In genomic region chr15:79752742-79753419, GRCm38 (mm10) we compare ENCODE assay signal across 7 mouse cellular contexts. TPM values are rescaled to one million over a fixed set of nuclear protein-coding genes. Genes with fewer than 3 reads are reported as not detected.
A peak's percentile ranks its signal among the peaks of the same experiment; 100 is the strongest.
DNase-seq lines count a peak whose midpoint lies in the region; ATAC-seq and TF ChIP-seq lines count a peak whose summit lies in the region.

No protein-coding gene starts in this region.

- no peak overlapping the region for H3K4me3 ChIP-seq in forebrain, postnatal 0 days (ENCODE audit: low read depth, low read length)
- H3K4me3 ChIP-seq in midbrain, embryonic 14.5 days (replicated peaks; ENCODE audit: low read depth, low read length) = no peak overlapping the region

- 22% methylated on average over 11 of the region's 11 CpGs for WGBS in forebrain, postnatal 0 days
- WGBS in midbrain, embryonic 14.5 days = 25% methylated on average over 11 of the region's 11 CpGs

- no peak overlapping the region for H3K9ac ChIP-seq in forebrain, postnatal 0 days
- no peak overlapping the region for H3K9ac ChIP-seq in midbrain, embryonic 14.5 days (replicated peaks; ENCODE audit: low read length)

- intact Hi-C loops in left cerebral cortex, postnatal 4 days (cut with DNase I) = loop anchor here (10.0 kb wide), 1 partner anchor 162 kb away; no protein-coding TSS in a partner anchor

- H3K4me2 ChIP-seq in forebrain, postnatal 0 days (ENCODE audit: low read depth) = no peak overlapping the region
- H3K4me2 ChIP-seq in midbrain, embryonic 14.5 days (ENCODE audit: low read length) = no peak overlapping the region

- no peak overlapping the region for H3K27ac ChIP-seq in forebrain, postnatal 0 days (ENCODE audit: low read depth, low read length)
- no peak overlapping the region for H3K27ac ChIP-seq in midbrain, embryonic 14.5 days (replicated peaks; ENCODE audit: low read depth, low read length)

- H3K4me1 ChIP-seq in forebrain, postnatal 0 days (ENCODE audit: insufficient read depth) = no peaks in the 10 kb centered on the region
- H3K4me1 ChIP-seq in midbrain, embryonic 14.5 days (ENCODE audit: control insufficient read depth, insufficient read depth, low read length) = peaks cover 6% of the 10 kb centered on the region; the same call in 1 of the 2 replicates

- no peaks in the 10 kb centered on the region for H3K9me3 ChIP-seq in forebrain, postnatal 0 days (ENCODE audit: low read length)
- H3K9me3 ChIP-seq in midbrain, embryonic 14.5 days (ENCODE audit: control insufficient read depth, low read length) = no peaks in the 10 kb centered on the region

- TF ChIP-seq CTCF in forebrain, postnatal 0 days (IDR thresholded peaks at IDR 0.05; ENCODE audit: low read depth) = peak; percentile 100

- peak; percentile 91 for DNase-seq in NIH3T3 (ENCODE audit: low read depth)
- DNase-seq in cerebellum, adult 18-20 months = peak; percentile 79 to 88
- DNase-seq in forebrain, postnatal 0 days = peak; percentile 81
- peak; percentile 78 for DNase-seq in induced T-regulatory cell, adult 2 months (ENCODE audit: low read depth)
- DNase-seq in left cerebral cortex, postnatal 4 days = peak; percentile 72
- peak; percentile 84 for DNase-seq in midbrain, embryonic 14.5 days
- peak; percentile 57 for DNase-seq in spleen, adult 12 weeks (ENCODE audit: low spot score)

- H3K36me3 ChIP-seq in forebrain, postnatal 0 days (ENCODE audit: insufficient read depth) = no peaks in the 10 kb centered on the region
- H3K36me3 ChIP-seq in midbrain, embryonic 14.5 days (ENCODE audit: control insufficient read depth, insufficient read depth, low read length) = no peaks in the 10 kb centered on the region; the same call in 1 of the 2 replicates

- peak; percentile 70; the same call in 1 of the 2 replicates for ATAC-seq in forebrain, postnatal 0 days
- ATAC-seq in midbrain, embryonic 14.5 days (ENCODE audit: low FRiP score, low TSS enrichment) = peak; percentile 58; the same call in 1 of the 2 replicates

- no peaks in the 10 kb centered on the region for H3K27me3 ChIP-seq in forebrain, postnatal 0 days (ENCODE audit: insufficient read depth, low read length)
- no peaks in the 10 kb centered on the region for H3K27me3 ChIP-seq in midbrain, embryonic 14.5 days (ENCODE audit: control insufficient read depth, insufficient read depth, low read length)

RNA-seq across cellular contexts. Expression of gene Sun2, which starts 10.5 kb away (rescaled TPM):
- total RNA-seq in forebrain, postnatal 0 days (2014; rRNA removed) = 43.0 and 56.4 TPM in 2 replicates
- 2.3 and 3.7 TPM in 2 replicates for polyA plus RNA-seq in forebrain, postnatal 0 days (2015; fragmentation: Nextera tagmentation; extraction: Ambion mirVana)
- 10 to 100 TPM; 27.0 to 29.4 TPM for total RNA-seq in left cerebral cortex, postnatal 4 days (2021)
- 7.2 and 7.8 TPM in 2 replicates for polyA plus RNA-seq in midbrain, embryonic 14.5 days (2014; fragmentation: Nextera tagmentation; extraction: Ambion mirVana)

RNA-seq across cellular contexts. Expression of gene Dnal4, which starts 24.8 kb away (rescaled TPM):
- total RNA-seq in forebrain, postnatal 0 days (2014; rRNA removed) = 58.3 and 59.2 TPM in 2 replicates
- 81.5 and 94.5 TPM in 2 replicates for polyA plus RNA-seq in forebrain, postnatal 0 days (2015; fragmentation: Nextera tagmentation; extraction: Ambion mirVana)
- total RNA-seq in left cerebral cortex, postnatal 4 days (2021) = 10 to 100 TPM; 30.4 to 34.4 TPM
- polyA plus RNA-seq in midbrain, embryonic 14.5 days (2014; fragmentation: Nextera tagmentation; extraction: Ambion mirVana) = 77.8 and 83.8 TPM in 2 replicates

RNA-seq across cellular contexts. Expression of gene Nptxr, which starts 51.7 kb away (rescaled TPM):
- total RNA-seq in forebrain, postnatal 0 days (2014; rRNA removed) = 129 and 184 TPM in 2 replicates
- 41.9 and 87.3 TPM in 2 replicates for polyA plus RNA-seq in forebrain, postnatal 0 days (2015; fragmentation: Nextera tagmentation; extraction: Ambion mirVana)
- total RNA-seq in left cerebral cortex, postnatal 4 days (2021) = 100 to 1,000 TPM; 240 to 277 TPM
- 17.8 and 42.5 TPM in 2 replicates for polyA plus RNA-seq in midbrain, embryonic 14.5 days (2014; fragmentation: Nextera tagmentation; extraction: Ambion mirVana)
